20 mouse cellular contexts compared by ENCODE assay signal in the genomic region with DNA sequence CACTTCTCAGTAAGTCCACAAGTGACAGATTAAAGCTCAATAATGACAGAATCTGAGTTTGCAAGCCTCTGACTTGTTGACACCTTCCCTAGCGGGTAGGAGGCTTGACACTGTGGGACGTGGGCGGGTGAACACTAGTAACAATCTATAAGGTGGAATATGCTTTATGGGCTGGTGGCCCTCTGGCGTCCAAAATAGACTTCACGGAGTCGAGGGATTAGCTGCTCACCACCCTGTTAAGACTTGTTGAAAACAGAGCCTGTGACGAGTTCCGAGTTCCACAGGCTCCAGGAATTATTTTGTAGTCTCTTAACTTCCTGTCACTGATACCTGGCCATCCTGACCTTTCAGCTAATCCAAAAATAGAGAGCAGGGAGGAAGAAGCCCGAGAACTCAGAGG.
DNase-seq lines count a peak whose midpoint lies in the region; ATAC-seq and TF ChIP-seq lines count a peak whose summit lies in the region.
"Had no signal": no experiment of that assay in that cellular context is flagged by ENCODE, and none has a peak within 500 bp of the region (broad histone marks: within the 10 kb centered on the region; RNA-seq: fewer than 3 reads in every experiment).

No protein-coding gene starts in this region.

- no peak for TF ChIP-seq POLR2A in heart, adult 2 months (IDR thresholded peaks at IDR 0.05; ENCODE audit: insufficient read depth, low read depth, low read length)

- H3K79me2 ChIP-seq in heart, adult 2 months (replicated peaks; ENCODE audit: control insufficient read depth, insufficient read depth, low read length), result no peaks in the 10 kb centered on the region

- H3K4me2 ChIP-seq in heart, embryonic 11.5 days, result no peak overlapping the region
- H3K4me2 ChIP-seq in hindbrain, postnatal 0 days (ENCODE audit: low read depth, low read length), result no peak overlapping the region
- no peak overlapping the region for H3K4me2 ChIP-seq in hindbrain, embryonic 16.5 days (ENCODE audit: low read length)
- H3K4me2 ChIP-seq: embryonic facial prominence, embryonic 13.5 days; forebrain, embryonic 15.5 days; limb, embryonic 13.5 days; liver, embryonic 13.5 days; lung, embryonic 15.5 days; stomach, embryonic 15.5 days had no signal

- H3K36me3 ChIP-seq in heart, adult 2 months (ENCODE audit: control insufficient read depth, insufficient read depth, low read length), result no peaks in the 10 kb centered on the region
- H3K36me3 ChIP-seq in heart, embryonic 11.5 days (ENCODE audit: control insufficient read depth, insufficient read depth, low read length), result no peaks in the 10 kb centered on the region
- H3K36me3 ChIP-seq in hindbrain, postnatal 0 days (ENCODE audit: insufficient read depth, low read length), result no peaks in the 10 kb centered on the region
- H3K36me3 ChIP-seq in hindbrain, embryonic 16.5 days (ENCODE audit: control insufficient read depth, insufficient read depth, low read length), result no peaks in the 10 kb centered on the region
- H3K36me3 ChIP-seq: embryonic facial prominence, embryonic 13.5 days; forebrain, embryonic 15.5 days; G1E; limb, embryonic 13.5 days; liver, embryonic 13.5 days; lung, embryonic 15.5 days; stomach, embryonic 15.5 days had no signal

- intact Hi-C loops in heart, adult 2 months (cut with DNase I), result loop anchor here (5.0 kb wide), 1 partner anchor 180 kb away; no protein-coding TSS in a partner anchor

- no peak overlapping the region for H3K4me3 ChIP-seq in heart, adult 2 months
- no peak overlapping the region for H3K4me3 ChIP-seq in heart, embryonic 11.5 days (ENCODE audit: low read depth, low read length)
- no peak overlapping the region for H3K4me3 ChIP-seq in hindbrain, postnatal 0 days (ENCODE audit: low read length)
- no peak overlapping the region for H3K4me3 ChIP-seq in hindbrain, embryonic 16.5 days (ENCODE audit: low read length)
- H3K4me3 ChIP-seq in layer of hippocampus, adult 2 months, result no peak overlapping the region
- H3K4me3 ChIP-seq: embryonic facial prominence, embryonic 13.5 days; forebrain, embryonic 15.5 days; limb, embryonic 13.5 days; liver, embryonic 13.5 days; lung, embryonic 15.5 days; megakaryocyte, embryonic 14.5 days; stomach, embryonic 15.5 days had no signal

- WGBS in heart, adult 2 months, result 27% methylated on average over 9 of the region's 9 CpGs
- 33% methylated on average over 9 of the region's 9 CpGs for WGBS in heart, embryonic 11.5 days (ENCODE audit: insufficient replicate concordance)
- WGBS in hindbrain, postnatal 0 days, result 80% methylated on average over 9 of the region's 9 CpGs
- WGBS in hindbrain, embryonic 16.5 days, result 80% methylated on average over 9 of the region's 9 CpGs

- no peak for TF ChIP-seq EP300 in heart, adult 2 months (IDR thresholded peaks at IDR 0.05; ENCODE audit: insufficient read depth, low read depth, low read length)

- no peaks in the 10 kb centered on the region for H3K9me3 ChIP-seq in heart, embryonic 11.5 days (replicated peaks; ENCODE audit: control insufficient read depth, low read length)
- no peaks in the 10 kb centered on the region for H3K9me3 ChIP-seq in hindbrain, postnatal 0 days (ENCODE audit: low read length)
- no peaks in the 10 kb centered on the region for H3K9me3 ChIP-seq in hindbrain, embryonic 16.5 days (ENCODE audit: control insufficient read depth, low read length)
- H3K9me3 ChIP-seq: embryonic facial prominence, embryonic 13.5 days; forebrain, embryonic 15.5 days; G1E; limb, embryonic 13.5 days; liver, embryonic 13.5 days; lung, embryonic 15.5 days; stomach, embryonic 15.5 days had no signal

- peak; percentile 52 for TF ChIP-seq CTCF in heart, adult 2 months (IDR thresholded peaks at IDR 0.05)
- TF ChIP-seq CTCF in hindbrain, postnatal 0 days (IDR thresholded peaks at IDR 0.05; ENCODE audit: low read depth), result 0 out of 2 replicates have a peak, but pooled peaks have one; percentile 6
- peak; percentile 44 for TF ChIP-seq CTCF in layer of hippocampus, adult 2 months (conservative IDR thresholded peaks at IDR 0.05)

- no peak overlapping the region for H3K9ac ChIP-seq in heart, adult 2 months (ENCODE audit: low read depth, low read length)
- H3K9ac ChIP-seq in heart, embryonic 11.5 days (ENCODE audit: low read depth, low read length), result no peak overlapping the region
- H3K9ac ChIP-seq in hindbrain, postnatal 0 days (replicated peaks; ENCODE audit: low read length), result no peak overlapping the region
- no peak overlapping the region for H3K9ac ChIP-seq in hindbrain, embryonic 16.5 days (ENCODE audit: low read depth, low read length)
- H3K9ac ChIP-seq: embryonic facial prominence, embryonic 13.5 days; forebrain, embryonic 15.5 days; limb, embryonic 13.5 days; liver, embryonic 13.5 days; lung, embryonic 15.5 days; stomach, embryonic 15.5 days had no signal

- no peak for DNase-seq in heart, adult 2 months
- no peak for DNase-seq in hindbrain, postnatal 0 days (ENCODE audit: low spot score)
- DNase-seq in layer of hippocampus, adult 2 months (ENCODE audit: low spot score in 2 of 2), result no peak
- DNase-seq in layer of hippocampus, postnatal 10 days (ENCODE audit: low spot score in 2 of 2), result no peak
- peak; percentile 46 for DNase-seq in NIH3T3 (ENCODE audit: low read depth)
- no peak for DNase-seq in layer of hippocampus, adult 8-10 months (ENCODE audit: low spot score in 2 of 2)
- DNase-seq: adrenal gland, postnatal 14 days; cerebellum, adult 11 months; cerebellum, postnatal 10 days; liver, embryonic 13.5 days; thymus, adult 2 months had no signal

- no peak for ATAC-seq in heart, embryonic 11.5 days (replicated peaks; ENCODE audit: insufficient number of reproducible peaks, low FRiP score, low TSS enrichment)
- no peak for ATAC-seq in hindbrain, postnatal 0 days
- no peak for ATAC-seq in hindbrain, embryonic 16.5 days
- ATAC-seq: forebrain, embryonic 15.5 days had no signal

- no peak overlapping the region for H3K27ac ChIP-seq in heart, adult 2 months
- no peak overlapping the region for H3K27ac ChIP-seq in heart, embryonic 11.5 days (ENCODE audit: low read depth, low read length)
- no peak overlapping the region for H3K27ac ChIP-seq in hindbrain, postnatal 0 days
- no peak overlapping the region for H3K27ac ChIP-seq in hindbrain, embryonic 16.5 days (ENCODE audit: low read depth, low read length)
- H3K27ac ChIP-seq in layer of hippocampus, adult 2 months, result no peak overlapping the region
- H3K27ac ChIP-seq: embryonic facial prominence, embryonic 13.5 days; forebrain, embryonic 15.5 days; liver, embryonic 13.5 days; stomach, embryonic 15.5 days had no signal

- H3K4me1 ChIP-seq in heart, adult 2 months (ENCODE audit: control insufficient read depth, insufficient read depth, low read length), result peaks cover 4% of the 10 kb centered on the region; the same call in 1 of the 2 replicates
- peaks cover 32% of the 10 kb centered on the region for H3K4me1 ChIP-seq in heart, embryonic 11.5 days (ENCODE audit: control insufficient read depth, insufficient read depth, low read length)
- no peaks in the 10 kb centered on the region for H3K4me1 ChIP-seq in hindbrain, postnatal 0 days (ENCODE audit: insufficient read depth, low read length)
- peaks cover 11% of the 10 kb centered on the region for H3K4me1 ChIP-seq in hindbrain, embryonic 16.5 days (ENCODE audit: control insufficient read depth, insufficient read depth, low read depth, low read length)

- no peaks in the 10 kb centered on the region for H3K27me3 ChIP-seq in heart, adult 2 months (ENCODE audit: control insufficient read depth, insufficient read depth, low read length)
- no peaks in the 10 kb centered on the region for H3K27me3 ChIP-seq in heart, embryonic 11.5 days (ENCODE audit: control insufficient read depth, insufficient read depth, low read length)
- no peaks in the 10 kb centered on the region for H3K27me3 ChIP-seq in hindbrain, postnatal 0 days (ENCODE audit: insufficient read depth, low read length)
- H3K27me3 ChIP-seq in hindbrain, embryonic 16.5 days (replicated peaks; ENCODE audit: control insufficient read depth, insufficient read depth, low read length), result no peaks in the 10 kb centered on the region
- H3K27me3 ChIP-seq: embryonic facial prominence, embryonic 13.5 days; forebrain, embryonic 15.5 days; limb, embryonic 13.5 days; liver, embryonic 13.5 days; lung, embryonic 15.5 days; megakaryocyte, embryonic 14.5 days had no signal
